Mouse (Mus musculus): ENCODE measurements at regions not wholly inside any gene's neighbourhood (a gene's known extent, or its start where the extent isn't known, plus 50 kb on each side); places are given as distances from the start of the nearest gene placed in this dataset.
"Not testable (repeated sequence)": the region's sequence is repeated elsewhere in the genome, so short reads cannot be mapped to it uniquely, and the experiment has no call there.

DNA sequence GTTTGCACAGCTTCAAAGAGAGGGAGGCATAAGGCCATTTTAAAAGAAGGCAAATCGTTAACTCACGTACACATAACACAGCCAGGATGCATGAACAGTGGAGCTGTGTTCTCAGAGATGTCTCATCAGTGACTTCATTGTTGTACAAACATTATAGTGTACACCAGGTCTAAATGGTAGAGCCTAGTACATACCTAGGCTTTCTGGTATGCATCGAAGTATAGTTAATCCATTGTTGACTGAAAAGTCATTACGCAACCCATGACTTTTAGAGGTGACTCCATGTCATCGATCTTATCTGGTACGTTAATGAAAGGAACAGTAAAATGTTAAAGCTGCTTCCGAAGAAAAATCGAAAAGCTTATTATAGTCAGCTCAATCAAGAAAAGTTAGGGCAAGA, 198.7 kb downstream of the Snx19 start:
- WGBS: 85% methylated on average over 8 of the region's 8 CpGs
- no peak for DNase-seq (ENCODE audit: low spot score)
- Histone ChIP-seq H3K4me3 (no peak overlapping the region), H3K27me3 (ENCODE audit: insufficient read depth, poor library complexity, severe bottlenecking) (no peaks in the 10 kb centered on the region), H3K4me1 (peaks cover 7% of the 10 kb centered on the region; the same call in 1 of the 2 replicates), H3K27ac (no peak overlapping the region), H3K9me3 (no peaks in the 10 kb centered on the region), H3K36me3 (no peaks in the 10 kb centered on the region)

DNA sequence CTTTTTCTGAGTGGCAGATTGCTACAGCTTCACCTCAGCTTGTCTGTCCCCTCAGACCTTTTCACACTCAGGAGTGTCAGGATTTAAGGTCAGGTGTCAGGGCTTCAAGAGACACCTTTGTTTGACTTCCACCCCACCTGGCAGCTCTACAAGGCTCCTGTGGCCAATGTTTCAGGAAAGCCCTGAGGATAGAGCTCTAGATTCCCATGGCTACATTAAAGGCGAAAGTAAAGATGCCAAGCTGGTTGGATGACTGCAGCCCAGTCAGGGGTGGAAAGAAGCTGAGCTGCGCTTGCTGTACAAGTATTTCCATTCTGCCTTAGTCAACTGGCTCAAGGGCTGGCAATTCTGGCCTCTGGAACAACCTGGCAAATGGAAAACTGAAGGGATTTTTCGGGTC, 198.2 kb downstream of the Snx19 start:
- Histone ChIP-seq H3K36me3 (no peaks in the 10 kb centered on the region), H3K9me3 (no peaks in the 10 kb centered on the region), H3K27ac (no peak overlapping the region), H3K4me1 (peaks cover 7% of the 10 kb centered on the region; the same call in 1 of the 2 replicates), H3K27me3 (ENCODE audit: insufficient read depth, poor library complexity, severe bottlenecking) (no peaks in the 10 kb centered on the region), H3K4me3 (no peak overlapping the region)
- no peak for DNase-seq (ENCODE audit: low spot score)
- WGBS: 75% methylated on average over 3 of the region's 3 CpGs

DNA sequence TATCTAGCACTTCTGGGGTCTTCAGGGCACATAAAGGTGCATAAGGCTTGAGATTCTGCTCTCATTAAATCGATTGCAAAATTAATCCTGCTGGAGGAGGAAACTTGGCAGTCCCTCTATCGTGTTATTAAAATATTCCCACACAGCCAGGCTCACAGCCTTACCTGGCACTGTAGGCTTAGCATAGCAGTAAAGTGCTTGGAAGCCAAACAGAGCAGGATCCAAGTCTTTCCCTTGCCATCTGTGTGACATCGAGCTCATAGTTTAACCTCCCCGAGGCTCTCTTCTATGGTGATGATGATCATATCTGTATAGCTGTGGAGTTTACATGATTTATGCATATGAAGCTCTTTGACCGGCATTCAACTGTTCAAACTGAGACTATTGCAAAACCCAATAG, 197.6 kb downstream of the Snx19 start:
- H3K36me3 ChIP-seq: no peaks in the 10 kb centered on the region
- no peak overlapping the region for H3K4me3 ChIP-seq
- no peaks in the 10 kb centered on the region for H3K27me3 ChIP-seq (ENCODE audit: insufficient read depth, poor library complexity, severe bottlenecking)
- 82% methylated on average over 5 of the region's 5 CpGs for WGBS
- H3K27ac ChIP-seq: no peak overlapping the region
- H3K4me1 ChIP-seq: peaks cover 7% of the 10 kb centered on the region; the same call in 1 of the 2 replicates
- DNase-seq (ENCODE audit: low spot score): no peak
- H3K9me3 ChIP-seq: no peaks in the 10 kb centered on the region

DNA sequence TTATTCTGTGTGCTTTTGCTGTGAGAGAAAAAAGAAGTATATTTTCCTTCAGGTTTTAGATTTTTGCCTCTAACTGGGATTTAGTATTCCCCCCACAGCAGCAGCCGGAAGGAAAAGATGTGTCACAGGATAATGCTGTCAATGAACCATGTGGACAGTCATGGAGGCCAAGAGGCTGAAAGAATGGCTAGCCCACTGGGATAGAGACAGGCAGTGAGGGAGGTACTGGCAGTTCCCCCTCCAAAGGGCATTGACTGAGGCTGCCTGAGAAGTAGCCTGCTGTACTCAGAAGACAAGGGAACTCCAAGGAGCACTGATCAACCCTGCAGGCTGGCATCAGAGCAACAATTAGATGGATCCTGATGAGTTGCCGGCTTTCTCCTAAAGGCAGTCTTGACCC, 192.4 kb downstream of the Snx19 start:
- WGBS: 82% methylated on average over 2 of the region's 2 CpGs
- no peaks in the 10 kb centered on the region for H3K9me3 ChIP-seq
- no peak for DNase-seq (ENCODE audit: low spot score)
- H3K27ac ChIP-seq: no peak overlapping the region
- no peaks in the 10 kb centered on the region for H3K27me3 ChIP-seq (ENCODE audit: insufficient read depth, poor library complexity, severe bottlenecking)
- no peaks in the 10 kb centered on the region for H3K4me1 ChIP-seq
- no peak overlapping the region for H3K4me3 ChIP-seq
- no peaks in the 10 kb centered on the region for H3K36me3 ChIP-seq

DNA sequence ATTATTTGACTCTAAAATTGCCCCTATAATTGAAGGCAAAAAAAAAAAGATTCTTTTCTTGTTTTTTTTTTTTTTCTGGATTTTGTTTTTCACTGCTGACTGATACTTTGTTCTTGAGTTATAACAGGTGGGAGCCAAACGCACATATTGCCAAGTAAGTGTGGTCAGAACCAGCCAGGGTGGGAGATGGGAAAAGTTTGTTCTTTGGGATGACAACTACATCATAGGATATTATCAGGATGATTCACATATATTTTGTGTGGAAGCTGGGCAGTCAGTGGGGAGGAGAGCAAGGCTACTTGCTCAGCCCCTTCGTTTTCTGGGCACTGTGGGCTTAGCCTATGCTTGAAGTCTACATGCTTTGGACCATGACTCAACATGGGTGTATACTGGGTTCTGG, 191.3 kb downstream of the Snx19 start:
- no peak for DNase-seq (ENCODE audit: low spot score)
- no peak overlapping the region for H3K4me3 ChIP-seq
- WGBS: 80% methylated on average over 2 of the region's 2 CpGs
- H3K9me3 ChIP-seq: no peaks in the 10 kb centered on the region
- no peak overlapping the region for H3K27ac ChIP-seq
- H3K36me3 ChIP-seq: no peaks in the 10 kb centered on the region
- H3K27me3 ChIP-seq (ENCODE audit: insufficient read depth, poor library complexity, severe bottlenecking): no peaks in the 10 kb centered on the region
- peaks cover 6% of the 10 kb centered on the region; the same call in 1 of the 2 replicates for H3K4me1 ChIP-seq

DNA sequence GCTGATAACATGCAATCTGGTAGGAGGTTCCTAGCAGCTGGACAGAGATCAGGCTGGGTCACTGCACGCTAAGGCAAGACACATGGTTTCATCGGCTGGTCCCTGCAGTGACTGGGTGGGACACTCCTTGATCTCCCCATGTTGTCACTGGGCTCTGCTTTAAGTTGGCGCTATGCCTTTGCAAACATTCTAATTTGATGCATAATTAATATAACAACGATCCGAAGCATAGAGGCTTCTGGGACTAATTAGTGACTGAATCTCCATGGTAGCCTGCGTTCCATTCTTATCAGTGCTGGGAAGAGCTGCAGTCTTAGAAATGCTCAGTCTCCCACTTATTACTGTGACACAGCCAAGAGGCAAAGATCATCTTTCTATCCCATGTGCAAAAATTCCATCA, 186.8 kb downstream of the Snx19 start:
- no peak overlapping the region for H3K27ac ChIP-seq
- no peaks in the 10 kb centered on the region for H3K27me3 ChIP-seq (ENCODE audit: insufficient read depth, poor library complexity, severe bottlenecking)
- H3K4me1 ChIP-seq: peaks cover 6% of the 10 kb centered on the region; the same call in 1 of the 2 replicates
- H3K4me3 ChIP-seq: no peak overlapping the region
- no peaks in the 10 kb centered on the region for H3K9me3 ChIP-seq
- 66% methylated on average over 6 of the region's 6 CpGs for WGBS
- DNase-seq (ENCODE audit: low spot score): no peak
- no peaks in the 10 kb centered on the region for H3K36me3 ChIP-seq

DNA sequence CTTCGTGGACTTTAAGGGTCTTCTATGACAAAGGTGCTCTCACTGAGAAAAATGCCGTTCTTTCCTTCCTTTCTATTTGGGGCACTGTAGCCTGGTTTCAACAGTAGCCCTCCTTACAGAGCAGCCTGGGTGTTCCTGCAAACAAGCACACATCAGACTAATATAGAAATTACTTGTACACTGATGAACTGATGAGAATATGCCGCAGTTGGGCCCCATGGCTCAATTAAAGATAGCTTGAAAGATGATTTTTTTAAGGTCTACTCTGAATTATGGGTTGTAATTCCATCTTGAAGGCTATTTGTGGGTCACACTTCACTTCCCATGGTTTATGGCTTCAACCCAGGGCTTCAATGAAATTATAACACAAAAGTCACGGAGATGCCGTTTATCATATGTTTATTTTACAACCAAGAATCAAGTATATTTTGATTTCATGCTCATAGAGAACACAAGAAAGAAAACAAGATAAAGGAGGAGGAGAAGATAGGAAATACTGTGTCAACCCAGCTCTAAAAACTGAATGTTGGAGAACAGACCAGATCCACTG, 186.2 kb downstream of the Snx19 start:
- H3K4me1 ChIP-seq: peaks cover 6% of the 10 kb centered on the region; the same call in 1 of the 2 replicates
- H3K36me3 ChIP-seq: no peaks in the 10 kb centered on the region
- no peaks in the 10 kb centered on the region for H3K27me3 ChIP-seq (ENCODE audit: insufficient read depth, poor library complexity, severe bottlenecking)
- no peak overlapping the region for H3K4me3 ChIP-seq
- H3K9me3 ChIP-seq: no peaks in the 10 kb centered on the region
- no peak overlapping the region for H3K27ac ChIP-seq
- 83% methylated on average over 5 of the region's 5 CpGs for WGBS
- no peak for DNase-seq (ENCODE audit: low spot score)

DNA sequence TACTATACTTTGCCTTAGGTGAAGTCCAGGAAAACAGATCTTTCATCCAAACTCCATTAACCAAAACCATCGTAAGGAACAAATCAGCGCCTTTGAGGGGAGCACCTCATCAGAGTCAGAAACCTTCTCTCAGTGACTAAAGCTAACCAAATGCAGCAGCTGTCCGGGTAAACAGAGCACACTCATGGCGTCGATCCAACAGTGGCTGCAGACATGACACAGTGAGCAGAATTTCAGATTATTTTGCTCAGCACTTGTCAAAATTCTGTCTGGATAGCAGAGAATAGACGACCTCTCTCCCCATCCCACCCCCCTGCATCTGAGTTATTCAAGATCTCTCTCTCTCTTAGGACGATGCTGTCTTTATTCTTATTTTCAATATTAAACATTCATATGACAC, 183.4 kb downstream of the Snx19 start:
- peaks cover 6% of the 10 kb centered on the region; the same call in 1 of the 2 replicates for H3K4me1 ChIP-seq
- DNase-seq (ENCODE audit: low spot score): no peak
- no peaks in the 10 kb centered on the region for H3K36me3 ChIP-seq
- H3K27me3 ChIP-seq (ENCODE audit: insufficient read depth, poor library complexity, severe bottlenecking): no peaks in the 10 kb centered on the region
- H3K9me3 ChIP-seq: no peaks in the 10 kb centered on the region
- H3K4me3 ChIP-seq: no peak overlapping the region
- no peak overlapping the region for H3K27ac ChIP-seq
- 75% methylated on average over 7 of the region's 7 CpGs for WGBS

DNA sequence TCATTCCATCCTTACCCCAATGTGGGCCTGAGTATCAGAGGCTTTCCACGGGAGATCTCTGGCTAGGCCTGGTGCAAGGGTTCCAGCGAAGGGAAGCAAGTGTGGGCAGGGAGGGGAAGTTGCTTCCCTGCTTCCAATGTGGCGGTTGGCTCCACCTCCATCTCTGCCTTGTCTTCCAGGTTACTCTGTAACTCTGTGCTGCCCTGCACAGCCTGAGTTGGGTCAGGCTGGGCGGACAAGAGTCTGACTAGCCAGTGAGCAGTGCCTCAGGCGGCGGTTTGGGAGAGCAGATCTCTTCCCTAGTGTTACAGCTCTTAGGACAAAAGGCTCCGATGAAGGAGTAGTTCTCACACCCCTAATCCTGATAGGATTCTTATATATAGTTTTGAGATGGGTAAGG, 172.8 kb downstream of the Snx19 start:
- no peaks in the 10 kb centered on the region for H3K9me3 ChIP-seq
- no peak overlapping the region for H3K4me3 ChIP-seq
- no peaks in the 10 kb centered on the region for H3K27me3 ChIP-seq (ENCODE audit: insufficient read depth, poor library complexity, severe bottlenecking)
- no peak for DNase-seq (ENCODE audit: low spot score)
- 0 out of 2 replicates have a peak, but pooled peaks cover 3% of the 10 kb centered on the region for H3K4me1 ChIP-seq
- 67% methylated on average over 7 of the region's 7 CpGs for WGBS
- H3K27ac ChIP-seq: no peak overlapping the region
- H3K36me3 ChIP-seq: no peaks in the 10 kb centered on the region

DNA sequence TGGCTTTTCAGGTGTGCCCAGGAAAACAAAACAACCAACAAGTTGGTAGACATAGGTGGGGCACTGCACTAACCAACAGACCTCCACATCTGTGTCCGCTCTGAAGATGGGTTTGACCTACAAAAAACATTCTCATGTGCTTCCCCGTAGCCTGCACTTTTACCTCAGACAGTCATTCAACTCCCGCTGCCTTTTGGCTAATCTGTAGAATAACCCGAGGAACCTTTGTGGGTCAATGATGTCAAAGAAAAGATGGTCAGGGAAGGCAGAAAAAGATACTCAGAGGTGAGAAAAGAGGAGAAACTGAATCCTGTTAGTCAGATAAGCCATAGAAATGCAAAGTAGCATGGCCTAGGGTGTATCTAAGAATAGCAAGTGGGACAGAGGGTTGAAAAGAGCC, 170.8 kb downstream of the Snx19 start:
- WGBS: 58% methylated on average over 4 of the region's 4 CpGs
- no peaks in the 10 kb centered on the region for H3K27me3 ChIP-seq (ENCODE audit: insufficient read depth, poor library complexity, severe bottlenecking)
- DNase-seq (ENCODE audit: low spot score): no peak
- H3K9me3 ChIP-seq: no peaks in the 10 kb centered on the region
- no peak overlapping the region for H3K4me3 ChIP-seq
- H3K27ac ChIP-seq: no peak overlapping the region
- H3K36me3 ChIP-seq: no peaks in the 10 kb centered on the region
- H3K4me1 ChIP-seq: 0 out of 2 replicates have a peak, but pooled peaks cover 3% of the 10 kb centered on the region

DNA sequence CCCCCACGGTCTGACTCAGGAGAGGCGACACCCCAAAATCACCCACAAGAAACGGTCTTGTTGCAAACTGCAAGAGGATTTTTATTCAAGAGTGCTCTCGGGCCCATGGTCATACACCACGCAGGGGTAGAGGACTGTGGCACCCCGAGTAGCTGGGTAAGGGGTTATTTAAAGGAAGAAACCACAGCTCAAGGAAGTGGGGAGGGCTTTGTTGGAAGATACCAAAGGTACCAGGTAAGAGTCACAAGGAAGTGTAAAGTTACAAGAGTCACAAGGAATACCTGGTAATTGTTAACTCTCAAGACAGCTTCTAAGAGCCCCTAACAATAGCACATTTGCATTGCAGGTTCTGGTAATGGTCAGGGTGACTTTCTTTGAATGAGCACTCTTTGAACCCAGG, 170.2 kb downstream of the Snx19 start:
- not testable (repeated sequence) for H3K4me1 ChIP-seq; H3K4me3 ChIP-seq; DNase-seq (ENCODE audit: low spot score); H3K27me3 ChIP-seq (ENCODE audit: insufficient read depth, poor library complexity, severe bottlenecking); H3K9me3 ChIP-seq; H3K36me3 ChIP-seq; H3K27ac ChIP-seq
- 83% methylated on average over 6 of the region's 6 CpGs for WGBS

DNA sequence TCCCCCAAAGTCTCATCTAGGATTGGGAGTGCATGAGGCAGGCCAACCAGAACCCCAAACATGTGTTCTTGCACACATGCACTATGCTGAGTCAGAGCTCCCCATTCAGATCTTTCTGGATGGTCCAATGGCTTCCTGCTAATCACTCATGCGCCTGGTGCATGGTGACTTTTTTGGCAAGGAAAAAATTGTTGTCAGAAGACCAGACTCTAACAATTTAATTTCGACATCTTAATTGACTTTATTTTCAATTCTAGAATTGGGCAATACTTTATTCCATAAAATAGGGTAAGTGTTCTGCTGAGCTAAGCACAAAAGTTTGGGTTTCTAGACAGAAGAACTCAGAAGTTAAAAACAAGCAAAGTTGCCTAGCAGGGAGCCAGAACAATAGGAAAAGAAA, 165.7 kb downstream of the Snx19 start:
- H3K27me3 ChIP-seq (ENCODE audit: insufficient read depth, poor library complexity, severe bottlenecking): no peaks in the 10 kb centered on the region
- no peak overlapping the region for H3K27ac ChIP-seq
- H3K9me3 ChIP-seq: no peaks in the 10 kb centered on the region
- H3K4me3 ChIP-seq: no peak overlapping the region
- DNase-seq (ENCODE audit: low spot score): no peak
- WGBS: 86% methylated on average over 2 of the region's 2 CpGs
- no peaks in the 10 kb centered on the region for H3K36me3 ChIP-seq
- H3K4me1 ChIP-seq: no peaks in the 10 kb centered on the region

DNA sequence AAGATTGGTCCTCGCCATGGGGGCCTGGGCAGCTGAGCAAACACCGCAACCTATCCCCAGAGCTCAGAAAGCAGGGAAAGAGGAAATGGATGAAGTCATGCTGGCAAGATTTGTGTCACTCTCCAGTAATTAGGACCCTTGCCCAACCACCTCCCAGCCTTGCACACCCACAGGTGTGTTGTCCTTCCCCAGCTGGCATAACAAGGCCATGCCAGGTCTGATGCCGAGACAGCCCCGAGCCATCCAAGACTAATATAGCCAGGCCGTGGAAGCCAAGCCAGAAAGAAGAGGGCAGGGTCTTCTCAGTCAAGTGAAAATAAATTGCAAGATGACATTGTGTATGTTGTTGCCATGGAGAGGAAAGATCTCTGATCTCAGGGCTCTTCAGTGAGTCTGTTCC, 164.3 kb downstream of the Snx19 start:
- Histone ChIP-seq H3K36me3 (no peaks in the 10 kb centered on the region), H3K4me1 (no peaks in the 10 kb centered on the region), H3K27ac (no peak overlapping the region), H3K4me3 (no peak overlapping the region), H3K9me3 (no peaks in the 10 kb centered on the region), H3K27me3 (ENCODE audit: insufficient read depth, poor library complexity, severe bottlenecking) (no peaks in the 10 kb centered on the region)
- 88% methylated on average over 5 of the region's 5 CpGs for WGBS
- no peak for DNase-seq (ENCODE audit: low spot score)

DNA sequence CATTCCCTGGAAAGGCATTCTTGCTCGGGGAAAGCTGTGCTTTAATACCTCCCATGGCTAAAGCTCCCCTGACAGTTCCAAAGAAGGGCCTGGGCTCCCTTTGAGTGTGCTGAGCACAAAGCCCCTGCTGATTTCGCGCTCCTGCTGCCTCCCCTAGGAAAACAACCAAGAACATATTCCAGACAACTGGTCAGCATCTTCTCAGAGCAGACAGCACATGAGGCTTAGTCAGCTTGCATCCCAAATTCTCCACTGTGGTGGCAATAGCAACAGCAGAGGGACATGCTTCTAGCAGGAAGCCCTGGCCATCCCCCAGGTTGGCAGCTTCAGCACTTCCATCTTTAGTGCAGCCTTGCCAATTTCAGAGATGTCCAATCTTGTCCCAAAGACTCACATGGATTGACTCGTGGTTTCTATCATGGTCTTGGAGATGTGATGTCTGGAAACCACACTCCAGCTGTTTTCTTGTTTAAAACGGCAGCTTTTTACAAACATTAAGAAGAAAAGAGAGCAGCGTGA, 163.8 kb downstream of the Snx19 start:
- WGBS: 64% methylated on average over 6 of the region's 6 CpGs
- no peak overlapping the region for H3K27ac ChIP-seq
- H3K9me3 ChIP-seq: no peaks in the 10 kb centered on the region
- H3K4me1 ChIP-seq: no peaks in the 10 kb centered on the region
- H3K4me3 ChIP-seq: no peak overlapping the region
- no peaks in the 10 kb centered on the region for H3K27me3 ChIP-seq (ENCODE audit: insufficient read depth, poor library complexity, severe bottlenecking)
- H3K36me3 ChIP-seq: no peaks in the 10 kb centered on the region
- DNase-seq (ENCODE audit: low spot score): no peak

Data from heart, embryonic 10.5 days (tissue).